17 mouse cellular contexts compared by ENCODE assay signal in genomic region chr10:96496700-96497099, GRCm38 (mm10).
"Had no signal": no experiment of that assay in that cellular context is flagged by ENCODE, and none has a peak within 500 bp of the region (broad histone marks: within the 10 kb centered on the region; RNA-seq: fewer than 3 reads in every experiment).

No protein-coding gene starts in this region.

- H3K4me3 ChIP-seq: kidney, embryonic 15.5 days; limb, embryonic 12.5 days; limb, embryonic 15.5 days; midbrain, embryonic 12.5 days; midbrain, embryonic 15.5 days; myocyte; neural tube, embryonic 13.5 days had no signal

- DNase-seq: kidney, adult 8-10 months; kidney, postnatal 10 days; kidney, postnatal 36 days; layer of hippocampus, postnatal 36 days; left cerebral cortex, postnatal 4 days; liver, postnatal 0 days; thymus, adult 18-20 months; thymus, postnatal 14 days had no signal

- ATAC-seq: intestine, postnatal 0 days; liver, postnatal 0 days; midbrain, embryonic 15.5 days had no signal

- H3K27ac ChIP-seq: kidney, embryonic 15.5 days; limb, embryonic 12.5 days; limb, embryonic 15.5 days; liver, embryonic 14.5 days; midbrain, embryonic 12.5 days; midbrain, embryonic 15.5 days; neural tube, embryonic 13.5 days had no signal
